Mouse (Mus musculus) ovary, postnatal 10 days (tissue): ENCODE data around the gene Frmd4a.
"Not testable (repeated sequence)": the region's sequence is repeated elsewhere in the genome, so short reads cannot be mapped to it uniquely, and the experiment has no call there.

Experiments used
- DNase-seq: peaks from one replicate; pipeline ENCODE4 v3.0.0; 2022; ENCODE audit warnings: low spot score

Gene Frmd4a

DNA sequence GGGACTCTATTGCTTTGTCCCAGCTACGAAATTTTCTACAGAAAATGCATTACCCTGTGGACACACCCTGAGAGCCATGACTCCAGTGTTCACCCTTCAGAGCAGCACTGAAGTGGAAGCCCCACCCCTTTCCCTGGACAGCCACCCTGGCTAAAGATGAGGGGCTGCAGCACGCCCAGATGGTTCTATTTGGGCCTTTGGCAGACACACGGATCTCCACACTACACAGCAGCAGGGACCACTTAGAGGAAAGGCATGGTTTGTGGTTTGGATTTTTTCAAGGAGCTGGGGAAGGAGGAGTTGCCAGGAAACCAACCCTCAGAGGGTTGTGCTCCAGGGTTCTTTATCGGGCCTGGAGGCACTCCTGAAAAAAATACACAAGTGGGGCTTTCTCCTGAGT, 539.9 kb downstream of the Frmd4a start:
- DNase-seq = no peak

DNA sequence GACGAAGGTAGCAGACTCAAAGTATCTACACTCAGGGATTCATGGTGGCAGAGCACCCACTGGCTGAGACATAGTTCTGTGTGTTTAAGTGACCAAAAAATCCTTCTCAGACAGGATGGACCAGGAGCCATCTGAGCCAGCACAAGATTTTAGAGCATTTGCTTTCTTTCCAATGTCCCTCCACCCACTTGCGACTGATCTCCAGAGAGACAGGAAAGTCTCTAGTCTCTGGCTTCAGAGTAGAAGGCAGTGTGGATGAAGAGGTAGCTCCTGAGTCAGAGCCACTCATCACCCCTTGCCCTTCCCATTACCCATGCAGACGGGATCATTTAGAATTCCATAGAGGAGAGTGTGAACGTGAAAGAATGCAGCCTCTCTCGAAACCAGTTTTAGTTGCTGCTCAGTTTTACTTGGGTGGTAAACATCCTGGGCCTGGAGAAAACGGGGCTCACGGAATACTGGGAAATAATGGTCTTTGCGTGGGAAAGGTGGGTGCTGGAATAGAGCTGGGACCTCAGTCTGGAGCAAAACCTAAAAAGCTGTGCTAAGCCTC, 541.2 kb downstream of the Frmd4a start:
- DNase-seq = no peak

- DNase-seq = peak; percentile 49
Measured at GRCm38 (mm10) chr2:4559211-4559882, 541.8 kb downstream of the Frmd4a start.

DNA sequence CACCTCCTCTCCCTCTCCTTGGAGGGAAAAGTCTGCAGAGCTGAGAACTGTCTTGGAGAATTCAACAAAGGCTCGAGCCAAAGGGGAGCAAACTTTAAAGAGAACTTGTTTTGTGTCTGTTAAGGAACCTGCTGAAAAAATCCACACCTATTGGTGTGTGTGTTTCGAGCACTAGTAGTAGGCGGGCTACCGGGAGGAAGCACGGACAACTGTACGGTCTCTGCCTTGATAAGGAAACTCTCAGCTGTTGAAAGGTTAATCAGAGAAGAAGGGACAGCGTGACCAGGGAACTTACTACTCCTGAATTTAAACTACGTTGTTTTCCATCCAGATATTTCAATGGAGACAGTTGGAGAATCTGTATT, 542.3 kb downstream of the Frmd4a start:
- no peak for DNase-seq

DNA sequence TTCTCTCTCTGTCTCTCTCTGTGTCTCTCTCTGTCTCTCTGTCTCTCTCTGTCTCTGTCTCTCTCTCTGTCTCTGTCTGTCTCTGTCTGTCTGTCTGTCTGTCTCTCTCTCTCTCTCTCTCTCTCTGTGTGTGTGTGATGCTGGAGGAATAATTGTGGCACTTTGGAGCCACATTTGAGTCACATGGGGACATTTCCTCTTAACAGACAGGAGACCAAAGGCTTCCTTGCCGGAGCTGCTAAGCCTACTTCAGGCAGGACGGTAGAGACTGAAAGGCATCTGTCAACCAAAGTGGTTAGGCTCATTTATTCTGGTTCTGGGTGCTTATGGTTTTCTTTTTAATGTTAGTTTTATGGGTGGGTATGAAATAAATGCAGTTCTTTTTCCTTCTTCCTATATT, 543.0 kb downstream of the Frmd4a start:
- DNase-seq = not testable (repeated sequence)

DNA sequence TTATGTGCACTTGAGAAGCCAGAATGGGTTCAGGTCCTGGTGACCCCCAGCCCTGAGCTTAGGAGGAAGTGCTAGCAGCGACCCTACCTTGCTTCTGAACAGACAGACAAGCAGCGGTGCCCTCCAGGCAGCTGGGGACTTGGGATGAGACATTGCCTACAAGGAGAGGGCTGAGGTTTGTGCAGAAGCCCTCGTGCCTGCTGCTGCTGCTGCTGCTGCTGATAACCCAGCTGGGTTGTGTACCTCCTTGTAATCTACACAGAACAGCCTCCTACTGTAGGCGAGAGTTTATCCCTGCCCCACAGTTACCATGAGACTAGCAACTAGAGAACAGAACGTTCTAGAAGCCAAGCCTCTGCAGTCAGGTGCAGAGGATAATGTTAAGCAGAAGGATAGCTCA, 543.7 kb downstream of the Frmd4a start:
- DNase-seq = no peak

- no peak for DNase-seq
Measured at GRCm38 (mm10) chr2:4562373-4562772, 544.9 kb downstream of the Frmd4a start.

GRCm38 (mm10) chr2:4562826-4563225, 545.3 kb downstream of the Frmd4a start:
- no peak for DNase-seq

DNA sequence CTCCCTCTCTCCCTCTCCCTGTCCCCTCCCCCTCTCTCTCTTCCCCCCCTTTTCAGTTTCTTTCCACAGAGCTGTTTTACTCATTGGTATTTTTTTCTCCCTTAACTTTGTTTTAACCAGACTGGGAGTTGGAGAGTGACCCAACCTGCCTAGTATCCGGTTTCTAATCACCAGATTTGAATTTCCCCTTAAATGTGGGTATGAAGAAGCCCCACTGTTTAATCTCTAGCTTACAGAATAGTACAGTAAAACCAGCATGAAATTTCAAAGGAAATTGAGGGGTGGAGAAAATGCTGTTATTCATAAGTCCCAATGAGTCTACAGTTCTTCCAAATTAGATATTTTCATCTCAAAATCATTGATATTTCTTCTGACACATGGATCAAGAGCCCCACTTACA, 545.8 kb downstream of the Frmd4a start:
- DNase-seq = no peak

DNA sequence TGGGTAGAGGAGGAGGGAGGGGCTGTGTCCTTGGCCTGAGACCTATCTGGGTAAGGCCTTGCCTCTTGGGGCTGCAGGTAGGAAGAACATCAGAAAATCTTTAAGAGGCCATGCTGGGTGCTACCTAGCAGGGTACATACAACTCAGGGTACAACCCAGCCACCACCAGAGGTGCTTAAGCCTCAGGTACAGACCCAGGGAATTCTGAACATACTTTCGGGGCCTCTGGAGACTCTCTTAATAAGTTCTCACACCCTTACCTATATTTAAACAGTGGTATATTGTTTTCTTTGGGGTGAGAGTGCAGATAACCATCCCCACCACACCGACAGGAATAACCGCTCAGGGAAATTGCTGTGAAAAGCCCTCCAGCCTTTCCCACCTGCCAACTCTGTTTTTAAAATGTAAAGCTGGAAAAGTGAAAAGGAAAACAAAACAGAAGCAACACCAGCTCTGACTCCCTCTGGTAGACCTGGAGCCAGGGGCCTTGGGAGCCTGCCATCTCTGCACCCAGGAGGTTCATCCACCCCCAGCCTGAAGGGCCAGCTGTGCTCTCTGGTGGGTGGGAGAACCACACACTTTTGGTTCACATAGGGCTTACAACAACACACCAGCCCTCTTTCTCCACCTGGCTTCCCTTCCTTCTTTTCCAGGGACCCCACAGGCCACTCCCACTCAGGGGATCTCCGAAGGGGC, 548.9 kb downstream of the Frmd4a start:
- no peak for DNase-seq

- no peak for DNase-seq
Measured at GRCm38 (mm10) chr2:4566956-4567680, 549.6 kb downstream of the Frmd4a start.

GRCm38 (mm10) chr2:4568967-4569366, 551.5 kb downstream of the Frmd4a start:
- DNase-seq = no peak

GRCm38 (mm10) chr2:4570186-4570861, 552.8 kb downstream of the Frmd4a start:
- no peak for DNase-seq

- DNase-seq = no peak
Measured at GRCm38 (mm10) chr2:4572498-4573263, 555.2 kb downstream of the Frmd4a start.

DNA sequence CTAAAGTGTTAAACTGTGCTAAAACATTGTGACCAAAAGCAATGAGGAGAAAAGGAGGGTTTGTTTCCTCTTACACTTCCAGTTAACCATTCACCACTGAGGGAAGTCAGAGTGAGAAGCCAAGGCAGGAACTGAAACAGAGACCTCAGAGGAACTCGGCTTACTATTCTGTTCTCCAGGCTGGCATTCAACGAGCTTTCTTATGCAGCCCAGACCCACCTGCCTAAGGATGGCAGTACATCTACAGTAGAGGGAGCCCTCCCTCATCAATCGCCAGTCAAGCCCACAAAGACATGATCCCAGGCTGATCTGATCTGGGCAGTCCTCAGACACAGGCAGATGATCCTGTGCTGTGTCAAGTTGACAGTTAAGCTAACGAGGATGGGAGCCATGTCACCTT, 555.9 kb downstream of the Frmd4a start:
- no peak for DNase-seq

- DNase-seq = no peak
Measured at GRCm38 (mm10) chr2:4574251-4574650, 556.7 kb downstream of the Frmd4a start.

- no peak for DNase-seq
Measured at GRCm38 (mm10) chr2:4575163-4575562, 557.6 kb downstream of the Frmd4a start.

GRCm38 (mm10) chr2:4575975-4576374, 558.5 kb downstream of the Frmd4a start:
- no peak for DNase-seq

DNA sequence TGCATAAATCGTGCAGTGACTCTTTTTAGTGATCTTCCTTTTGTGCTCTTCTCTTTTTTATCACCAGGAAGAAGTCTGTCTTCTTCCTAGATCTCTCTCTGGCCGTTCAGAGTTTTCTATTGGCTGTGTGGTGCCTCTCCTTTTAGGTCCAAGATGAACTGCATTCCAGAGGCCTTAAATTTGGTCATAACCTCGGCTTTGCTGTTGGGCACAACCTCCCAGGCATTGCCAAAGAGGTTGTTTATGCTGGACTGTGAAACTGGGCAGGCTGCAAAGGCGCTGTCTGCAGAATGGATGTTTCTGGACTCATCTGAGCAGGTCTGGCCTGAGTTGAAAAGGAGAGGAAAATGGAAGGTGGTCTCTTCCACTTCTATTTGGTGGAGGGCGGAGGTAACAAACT, 560.8 kb downstream of the Frmd4a start:
- DNase-seq = no peak

- no peak for DNase-seq
Measured at GRCm38 (mm10) chr2:4579357-4580068, 562.0 kb downstream of the Frmd4a start.

- DNase-seq = no peak
Measured at GRCm38 (mm10) chr2:4580666-4581065, 563.1 kb downstream of the Frmd4a start.
